Mouse (Mus musculus): Measurements from ENCODE around the gene Rbms1.

Gene Rbms1

DNA sequence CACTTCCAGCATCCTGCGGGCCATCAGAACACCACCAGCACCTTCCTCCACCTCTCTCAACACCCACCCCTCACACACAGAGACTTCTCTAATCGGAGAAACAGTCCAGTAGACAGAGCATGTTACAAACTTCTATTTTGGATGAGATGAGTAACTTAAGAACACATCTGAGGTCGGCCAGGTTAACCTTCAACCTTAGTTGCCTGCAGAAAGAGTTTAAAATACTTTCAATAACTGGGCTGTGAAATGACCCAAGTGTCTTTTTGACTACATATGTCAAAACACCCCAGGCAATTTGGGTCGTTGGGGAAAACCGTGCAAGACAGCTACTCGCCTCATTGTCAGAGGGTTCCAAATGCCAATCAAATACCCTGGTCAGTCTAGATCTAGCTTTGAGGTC is 250.5 kb downstream of the Rbms1 start:
- DNase-seq (ENCODE audit: low read depth, low spot score) = no peak

DNA sequence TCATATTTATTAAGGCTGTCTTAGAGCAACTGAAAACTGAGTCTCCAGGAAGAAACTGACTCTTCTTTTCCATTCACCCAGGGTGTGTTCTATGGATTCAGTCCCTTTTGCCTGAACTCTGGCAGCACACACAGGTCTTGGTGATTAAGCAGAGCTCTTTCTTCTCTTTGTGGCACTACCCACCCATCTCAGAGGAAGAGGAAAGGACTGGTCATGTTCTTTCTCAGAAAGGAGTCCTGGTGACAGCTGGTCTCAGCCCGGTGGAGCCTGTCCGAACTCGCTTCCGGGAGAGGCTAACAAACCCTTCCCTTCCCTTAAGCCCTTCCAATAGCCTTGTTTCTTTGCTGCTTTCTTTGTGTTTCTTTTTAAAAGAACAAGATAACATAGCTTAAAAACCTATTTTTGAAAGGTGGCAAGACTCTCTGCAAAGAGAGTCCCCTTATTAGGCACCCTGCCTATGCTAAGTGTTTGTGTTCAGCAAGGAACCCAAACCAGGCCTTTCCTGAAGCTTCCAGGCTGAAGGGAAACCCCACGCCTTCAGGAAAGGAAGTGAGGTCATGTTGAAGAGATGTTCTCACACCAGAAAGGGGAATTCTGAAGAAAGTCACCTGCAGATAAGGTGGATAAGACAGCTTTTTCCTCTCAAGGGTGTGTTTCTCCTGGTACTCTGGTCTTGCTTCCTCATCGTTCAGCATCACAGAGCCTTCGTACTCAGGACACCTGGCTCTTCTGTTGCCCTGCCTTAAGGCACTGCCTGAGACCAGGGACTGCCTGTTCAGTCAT is 251.7 kb downstream of the Rbms1 start:
- no peak for DNase-seq (ENCODE audit: low read depth, low spot score)

DNA sequence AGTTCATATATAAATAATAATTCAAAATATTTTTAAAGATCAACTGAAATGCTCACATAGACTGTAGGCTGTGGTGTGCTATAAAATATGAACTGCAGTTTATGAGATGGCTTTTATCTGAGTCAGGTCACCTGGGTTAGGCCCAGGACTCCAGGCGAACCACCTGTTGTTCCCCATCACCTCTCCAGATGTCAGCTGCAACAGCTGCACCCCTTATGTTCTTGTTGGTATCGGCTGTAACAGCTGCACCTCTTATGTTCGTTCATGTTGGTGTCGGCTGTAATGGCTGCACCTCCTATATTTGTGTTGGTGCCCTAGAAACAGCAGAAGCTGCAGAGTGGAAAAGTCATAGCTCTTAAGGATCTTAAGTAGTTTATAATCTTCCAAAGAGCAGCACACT is 252.7 kb downstream of the Rbms1 start:
- DNase-seq (ENCODE audit: low read depth, low spot score) = no peak

DNA sequence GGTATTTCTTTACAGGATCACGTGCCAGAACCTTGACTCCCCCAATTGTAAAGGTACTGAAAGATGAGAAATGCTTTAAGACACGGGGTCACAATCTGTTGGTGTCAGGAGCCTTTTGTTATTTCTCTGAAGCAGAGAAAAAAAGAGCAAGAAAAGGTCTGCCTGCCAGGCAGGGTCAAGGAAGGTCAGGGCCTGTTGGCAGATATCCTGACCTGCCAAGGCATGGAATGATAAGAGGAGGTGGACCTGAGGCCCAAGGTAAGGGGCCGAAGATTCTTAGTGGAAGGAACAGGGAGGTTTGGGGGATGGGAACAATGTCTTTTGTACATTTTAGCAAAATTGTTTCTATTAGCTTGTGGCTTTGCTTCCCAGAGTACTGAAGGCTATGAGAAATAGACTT is 254.3 kb downstream of the Rbms1 start:
- no peak for DNase-seq (ENCODE audit: low read depth, low spot score)

DNA sequence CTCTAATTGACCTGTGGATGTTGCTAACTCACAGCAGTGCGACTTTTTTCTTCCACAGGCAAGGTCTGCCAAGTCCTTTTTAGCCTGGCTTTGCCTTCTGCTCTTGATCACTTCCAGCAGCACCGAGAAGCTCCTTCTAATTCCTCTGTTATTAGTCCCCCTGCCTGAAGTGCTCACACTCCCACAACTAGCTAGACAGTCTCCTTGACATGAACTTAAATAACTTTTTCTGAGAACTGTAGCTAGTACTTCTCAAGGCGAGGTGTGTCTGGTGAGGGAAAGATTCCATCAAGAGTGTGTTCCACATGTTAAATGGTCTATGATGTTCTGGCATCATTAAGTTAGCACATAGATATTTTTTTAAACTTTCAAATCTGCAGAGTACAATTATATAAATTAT is 256.1 kb downstream of the Rbms1 start:
- no peak for DNase-seq (ENCODE audit: low read depth, low spot score)

DNA sequence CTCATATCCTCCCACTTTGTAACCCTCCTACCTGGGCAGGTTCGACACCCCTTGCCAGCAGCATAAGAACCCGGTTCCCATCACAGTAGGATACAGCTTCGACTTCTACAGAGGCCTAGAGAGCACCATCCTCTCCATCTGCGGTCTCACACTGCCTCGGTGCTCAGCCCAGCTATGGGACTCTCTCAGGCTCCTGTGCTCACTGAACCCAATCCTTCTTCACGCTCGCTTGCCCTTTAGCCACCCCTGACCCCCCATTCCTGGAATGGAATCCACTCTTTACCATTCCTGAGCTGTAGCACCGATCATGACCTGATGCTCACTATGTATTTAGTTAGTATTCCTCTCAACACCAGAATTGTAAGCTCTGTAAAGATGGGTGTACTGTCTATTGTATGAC is 257.6 kb downstream of the Rbms1 start:
- DNase-seq (ENCODE audit: low read depth, low spot score) = no peak

DNA sequence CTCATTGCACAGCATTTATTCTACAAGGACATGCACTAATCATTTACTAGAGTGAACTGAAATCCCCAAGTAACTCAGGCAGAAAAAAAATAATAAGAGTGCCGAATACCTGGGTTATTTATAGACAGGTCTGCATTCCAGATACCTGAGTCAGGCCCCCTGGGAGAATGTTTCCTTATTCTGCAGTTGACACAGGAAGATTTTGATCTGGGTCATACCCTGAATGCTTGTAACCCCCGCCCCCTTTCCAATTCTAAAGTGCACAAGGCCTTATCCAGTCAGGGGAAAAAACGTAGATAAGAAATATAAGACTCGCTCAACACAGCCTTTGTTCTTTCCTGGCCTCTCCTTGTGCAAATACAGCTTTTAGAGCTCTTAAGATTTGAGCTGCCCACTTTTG is 259.7 kb downstream of the Rbms1 start:
- no peak for DNase-seq (ENCODE audit: low read depth, low spot score)

DNA sequence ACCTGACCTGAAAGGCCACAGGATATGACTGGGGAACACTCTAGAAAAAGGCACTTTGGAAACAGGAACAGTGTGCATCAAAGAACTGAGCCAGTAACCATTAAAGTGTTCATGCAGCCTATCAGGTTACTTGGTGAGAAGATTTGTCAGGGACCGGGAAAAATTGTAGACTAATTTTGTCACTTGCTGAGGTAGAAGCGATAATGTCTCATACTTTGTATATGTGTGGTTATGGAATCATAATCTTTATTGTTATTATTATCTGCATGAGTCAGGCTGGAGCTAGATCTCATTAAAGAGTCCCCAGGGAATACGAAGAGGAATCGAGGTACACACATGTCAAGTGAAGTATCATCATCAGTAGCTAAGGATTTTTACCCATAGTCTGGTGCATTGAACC is 262.0 kb downstream of the Rbms1 start:
- DNase-seq (ENCODE audit: low read depth, low spot score) = no peak
